Mouse (Mus musculus) common myeloid progenitor, adult 5-6 weeks (primary cell): ENCODE results near the gene Man2b1. TPM values are rescaled to one million over a fixed set of nuclear protein-coding genes. Genes with fewer than 3 reads are reported as not detected.
"Not testable (repeated sequence)": the region's sequence is repeated elsewhere in the genome, so short reads cannot be mapped to it uniquely, and the experiment has no call there.

Experiments
- ATAC-seq: replicated peaks from 2 replicates; pipeline ENCODE4 v1.8.0; 2016; ENCODE audit warnings: low read depth, mild to moderate bottlenecking, moderate TSS enrichment, inconsistent platforms; ENCODE audit not compliant: poor library complexity, severe bottlenecking
- total RNA-seq: library from RNA; stranded (forward); fragments of 200-1000, 187-1606 nt; gene quantifications from 2 replicates; pipeline ENCODE4 v1.2.3, GENCODE M21; 2017

Gene Man2b1
- total RNA-seq, 1 experiment from 2014 or later = 39.6 TPM

DNA sequence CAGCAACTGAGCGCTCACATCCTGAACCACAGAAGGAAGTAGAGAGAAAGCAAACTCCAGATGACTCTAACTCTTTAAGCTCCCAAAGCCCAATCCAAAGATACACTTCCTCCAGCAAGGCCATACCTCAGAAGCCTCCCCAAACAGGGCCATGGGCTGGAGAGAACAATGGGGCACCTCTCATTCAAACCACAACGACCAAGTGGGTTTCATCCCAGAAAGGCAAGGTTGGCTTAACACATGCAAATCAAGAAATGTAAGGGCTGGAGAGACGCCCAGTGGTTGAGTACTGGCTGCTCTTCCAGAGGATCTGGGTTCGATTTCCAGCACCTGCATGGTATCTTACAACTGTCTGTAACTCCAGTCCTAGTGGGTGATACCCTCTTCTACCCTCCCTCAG is 32.4 kb downstream of the Man2b1 start:
- ATAC-seq = no peak

DNA sequence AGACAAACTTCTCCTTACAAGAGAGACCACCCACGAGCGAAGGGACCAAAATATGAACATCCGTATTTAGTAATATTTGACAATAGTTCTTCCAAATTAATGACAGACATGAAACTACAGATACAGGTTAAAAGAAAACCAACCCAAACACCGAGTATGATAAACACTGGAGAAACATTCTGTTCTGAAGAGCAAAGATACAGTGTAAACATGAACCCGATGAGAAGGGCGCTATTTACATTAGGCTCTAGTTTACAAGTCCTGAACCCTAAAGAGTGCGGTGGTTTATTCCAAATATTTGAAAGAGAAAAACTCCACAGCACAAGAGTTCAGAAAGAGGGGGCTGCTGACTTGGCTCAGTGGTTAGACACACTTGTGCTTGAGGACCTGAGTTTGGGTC is 33.9 kb downstream of the Man2b1 start:
- no peak for ATAC-seq

DNA sequence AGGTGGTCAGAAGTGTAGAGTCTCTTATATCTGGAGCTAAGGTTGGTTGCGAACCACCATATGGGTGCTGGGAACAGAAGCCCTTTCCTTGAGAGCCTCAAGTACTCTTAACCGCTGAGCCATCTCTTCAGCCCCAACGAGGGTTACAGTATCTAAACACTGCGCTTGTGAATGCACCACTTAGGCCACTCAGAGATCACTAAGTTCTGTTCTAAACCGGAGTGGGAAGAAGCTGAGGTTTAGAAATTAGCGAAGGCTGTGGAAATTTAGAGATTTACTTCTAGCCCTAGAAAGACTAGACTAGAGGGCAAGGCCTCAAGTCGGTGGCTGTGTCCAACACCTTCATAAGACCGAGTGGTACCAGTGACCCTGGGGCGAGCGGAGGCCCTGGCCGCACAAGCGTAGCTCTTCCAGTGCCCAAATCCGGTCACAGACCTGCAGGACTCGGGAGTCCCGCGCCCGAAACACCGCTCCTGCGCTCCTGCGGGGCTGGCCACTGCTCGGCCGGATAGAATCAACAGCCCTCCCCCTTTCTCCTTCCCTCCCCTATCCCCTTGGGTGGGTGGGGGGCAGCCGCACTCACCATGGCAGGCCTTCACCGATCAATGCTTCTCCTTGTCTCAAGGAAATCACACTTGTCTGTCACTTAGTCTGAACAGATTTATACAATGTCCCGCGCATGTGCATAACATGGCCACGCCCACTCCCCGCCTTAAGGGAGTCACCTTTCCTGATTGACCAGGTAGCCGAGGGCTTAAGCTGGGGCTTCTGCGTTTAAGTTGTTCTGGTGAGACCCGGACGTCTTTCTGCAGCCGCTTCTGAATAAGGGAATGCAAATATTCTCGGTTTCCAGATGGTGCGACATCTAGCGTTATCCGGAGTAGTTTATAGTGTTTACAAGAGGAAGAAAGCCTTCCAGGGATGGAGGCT is 36.2 kb downstream of the Man2b1 start:
- 0 out of 2 replicates have a peak, but pooled peaks have one; percentile 29 for ATAC-seq

DNA sequence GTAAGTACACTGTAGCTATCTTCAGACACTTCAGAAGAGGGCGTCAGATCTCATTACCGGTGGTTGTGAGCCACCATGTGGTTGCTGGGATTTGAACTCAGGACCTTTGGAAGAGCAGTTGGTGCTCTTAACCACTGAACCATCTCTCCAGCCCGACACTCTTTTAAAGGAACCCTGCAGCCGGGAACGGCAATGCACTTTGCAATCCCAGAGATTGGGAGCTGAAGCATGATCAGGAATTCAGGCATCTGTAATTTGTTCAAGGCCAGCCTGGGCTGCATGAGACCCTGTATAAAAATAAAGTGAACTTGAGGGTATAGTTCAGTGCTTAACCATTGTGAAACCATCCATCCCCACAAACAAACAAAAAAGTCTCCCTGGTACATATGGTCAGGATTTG is 37.2 kb downstream of the Man2b1 start:
- ATAC-seq = not testable (repeated sequence)

DNA sequence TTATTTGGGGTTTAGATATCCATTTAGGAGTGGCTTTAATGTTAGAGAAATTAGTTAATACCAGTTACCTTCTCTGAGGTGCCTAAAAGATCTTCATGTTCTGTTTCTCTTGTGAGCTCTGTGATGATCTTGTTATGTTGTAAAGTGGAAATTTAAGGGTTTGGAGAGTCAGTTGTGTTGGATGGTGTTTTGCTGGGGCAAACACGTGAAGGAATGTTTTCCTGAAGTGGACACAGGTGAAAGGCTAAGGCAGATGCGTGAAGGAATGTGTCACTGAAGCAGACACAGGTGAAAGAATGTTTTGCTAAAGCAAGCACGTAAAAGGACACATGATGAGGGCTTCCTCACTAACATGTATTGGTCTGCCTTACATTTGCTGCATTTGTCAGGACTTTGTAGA is 39.9 kb downstream of the Man2b1 start, which contains the start of gene Zfp791:
Gene Zfp791 (minus strand): TSS at position 101 of the 400 bp plus-strand sequence.
- ATAC-seq = no peak

DNA sequence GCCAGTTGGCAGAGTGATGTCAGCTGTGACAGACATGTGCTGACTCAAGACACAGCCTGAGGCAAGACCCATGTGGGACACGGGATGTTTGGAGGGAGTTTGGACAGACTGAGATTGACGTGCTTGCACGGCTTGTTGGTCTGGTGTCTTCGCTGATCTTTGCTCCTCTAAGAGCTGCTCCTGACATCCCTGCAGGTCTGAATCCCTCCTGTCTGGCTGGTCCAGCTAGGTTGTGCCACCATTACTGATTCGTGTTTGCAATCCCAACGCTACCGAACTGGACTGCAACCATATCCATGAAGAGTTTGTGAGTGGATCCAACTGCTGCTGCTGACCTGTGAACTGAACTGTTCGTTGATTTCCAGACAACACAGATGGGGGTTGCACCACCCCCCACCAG is 40.6 kb downstream of the Man2b1 start:
- ATAC-seq = no peak

DNA sequence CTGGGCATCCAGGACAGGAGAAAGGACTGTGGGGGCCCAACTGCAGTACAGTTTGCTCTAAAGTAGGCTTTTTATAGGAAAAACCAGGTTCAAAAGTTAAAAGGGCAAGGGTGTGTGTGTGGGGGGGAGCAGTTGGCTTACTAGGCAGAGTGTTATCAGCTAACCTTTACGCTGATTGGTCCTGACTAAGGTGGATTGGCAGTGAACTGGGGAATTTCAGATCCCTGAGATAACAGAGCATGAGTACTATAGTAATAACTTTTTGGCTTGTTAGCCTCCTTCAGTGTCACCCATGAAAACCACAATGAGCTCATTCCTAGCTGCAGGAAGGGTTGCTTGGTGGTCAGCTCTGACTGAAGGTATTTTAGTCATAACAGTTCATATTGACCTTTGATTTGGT is 49.3 kb downstream of the Man2b1 start:
- no peak for ATAC-seq

DNA sequence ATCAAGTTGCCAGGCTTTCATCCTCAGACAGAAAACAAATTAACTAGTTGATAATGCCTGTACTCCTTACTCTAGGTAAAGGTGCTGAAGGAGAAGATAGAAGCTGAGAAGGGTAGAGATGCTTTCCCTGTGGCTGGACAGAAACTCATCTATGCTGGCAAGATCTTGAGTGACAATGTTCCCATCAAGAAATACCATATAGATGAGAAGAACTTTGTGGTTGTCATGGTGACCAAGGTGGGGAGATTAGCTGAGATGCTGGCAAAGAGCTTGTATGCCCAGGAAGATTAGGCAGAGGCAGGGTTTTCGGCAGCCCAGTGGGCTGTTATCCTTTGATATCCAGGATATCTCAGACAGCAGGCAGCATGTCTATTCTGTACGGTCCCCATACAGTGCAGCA is 52.6 kb downstream of the Man2b1 start:
- ATAC-seq = not testable (repeated sequence)

DNA sequence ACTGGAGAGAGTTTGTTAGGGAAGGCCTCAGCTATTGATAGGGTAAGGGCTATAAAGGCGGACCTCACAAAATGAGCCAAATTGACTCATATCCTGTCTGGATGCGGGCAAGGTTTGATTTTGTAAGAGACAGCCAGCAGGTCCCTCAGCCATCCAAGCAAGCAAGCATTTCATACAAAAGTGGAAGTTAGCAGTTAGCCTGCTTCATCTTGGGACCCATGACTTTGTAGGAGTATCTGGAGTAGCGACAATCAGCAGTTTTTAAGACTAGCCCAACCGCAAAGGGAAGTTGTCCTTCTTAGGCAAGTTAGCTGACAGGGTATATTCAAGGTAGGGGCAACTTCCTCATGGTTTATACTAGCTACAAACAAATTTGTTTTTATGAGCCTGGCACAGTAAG is 59.4 kb downstream of the Man2b1 start:
- peak; percentile 60 for ATAC-seq

Other genes with a start within 250 kb of the Man2b1 start
- 30.0 and 45.4 TPM in 2 replicates for gene Rad23a, start 242.6 kb upstream of the Man2b1 start, total RNA-seq
- 1,972 and 2,060 TPM in 2 replicates for gene Calr, start 236.3 kb upstream of the Man2b1 start, total RNA-seq
- 130 and 162 TPM in 2 replicates for gene Farsa, start 226.3 kb upstream of the Man2b1 start, total RNA-seq
- gene Syce2, start 211.2 kb upstream of the Man2b1 start, total RNA-seq = 138 and 142 TPM in 2 replicates
- 16.4 and 25.2 TPM in 2 replicates for gene Gcdh, start 189.3 kb upstream of the Man2b1 start, total RNA-seq
- 71.2 and 79.8 TPM in 2 replicates for gene Klf1, start 181.3 kb upstream of the Man2b1 start, total RNA-seq
- gene Dnase2a, start 174.7 kb upstream of the Man2b1 start, total RNA-seq = 41.0 and 47.0 TPM in 2 replicates
- not detected in 2 replicates for gene Mast1, start 145.9 kb upstream of the Man2b1 start, total RNA-seq
- gene Rtbdn, start 136.3 kb upstream of the Man2b1 start, total RNA-seq = not detected in 2 replicates
- not detected in 2 replicates for gene Gm49661, start 113.8 kb upstream of the Man2b1 start, total RNA-seq
- 631 and 634 TPM in 2 replicates for gene Prdx2, start 113.7 kb upstream of the Man2b1 start, total RNA-seq
- gene Rnaseh2a, start 113.5 kb upstream of the Man2b1 start, total RNA-seq = 95.8 and 148 TPM in 2 replicates
- 82.2 and 102 TPM in 2 replicates for gene Junb, start 104.6 kb upstream of the Man2b1 start, total RNA-seq
- 9.2 and 13.5 TPM in 2 replicates for gene Hook2, start 92.7 kb upstream of the Man2b1 start, total RNA-seq
- not detected in 2 replicates for gene Best2, start 68.7 kb upstream of the Man2b1 start, total RNA-seq
- 52.3 and 52.6 TPM in 2 replicates for gene Asna1, start 58.0 kb upstream of the Man2b1 start, total RNA-seq
- 202 and 410 TPM in 2 replicates for gene Trir, start 56.4 kb upstream of the Man2b1 start, total RNA-seq
- 15.5 and 23.2 TPM in 2 replicates for gene Tnpo2, start 46.4 kb upstream of the Man2b1 start, total RNA-seq
- gene Fbxw9, start 23.2 kb upstream of the Man2b1 start, total RNA-seq = 3.9 and 8.4 TPM in 2 replicates
- not detected in 2 replicates for gene Gm5741, start 15.3 kb upstream of the Man2b1 start, total RNA-seq
- 29.8 and 34.1 TPM in 2 replicates for gene Dhps, start 11.5 kb upstream of the Man2b1 start, total RNA-seq
- gene Wdr83os, start 2.5 kb upstream of the Man2b1 start, total RNA-seq = 52.3 and 58.1 TPM in 2 replicates
- 25.7 and 26.7 TPM in 2 replicates for gene Wdr83, start 2.0 kb upstream of the Man2b1 start, total RNA-seq
- gene Zfp791, start 39.8 kb downstream of the Man2b1 start, total RNA-seq = not detected in 2 replicates
- not detected in 2 replicates for gene Cks1brt, start 68.7 kb downstream of the Man2b1 start, total RNA-seq
- gene Olfr371, start 142.7 kb downstream of the Man2b1 start, total RNA-seq = not detected in 2 replicates
- 106 and 117 TPM in 2 replicates for gene Orc6, start 216.4 kb downstream of the Man2b1 start, total RNA-seq
- 137 and 140 TPM in 2 replicates for gene Vps35, start 216.5 kb downstream of the Man2b1 start, total RNA-seq